Mouse (Mus musculus): ENCODE measurements at regions not wholly inside any gene's neighbourhood (a gene's known extent, or its start where the extent isn't known, plus 50 kb on each side); places are given as distances from the start of the nearest gene placed in this dataset.

- no peak for ATAC-seq
- no peaks in the 10 kb centered on the region for H3K36me3 ChIP-seq (ENCODE audit: control insufficient read depth, insufficient read depth, low read length)
- H3K9ac ChIP-seq (ENCODE audit: low read length): no peak overlapping the region
- WGBS: 75% methylated on average over 1 of the region's 1 CpGs
- no peak overlapping the region for H3K4me3 ChIP-seq (ENCODE audit: low read depth, low read length)
- DNase-seq (ENCODE audit: low spot score): no peak
- no peaks in the 10 kb centered on the region for H3K9me3 ChIP-seq (replicated peaks; ENCODE audit: control insufficient read depth, low read length)
- H3K27me3 ChIP-seq (replicated peaks; ENCODE audit: control insufficient read depth, insufficient read depth, low read length): no peaks in the 10 kb centered on the region
- no peak overlapping the region for H3K27ac ChIP-seq (ENCODE audit: low read depth, low read length)
- H3K4me2 ChIP-seq (ENCODE audit: low read length): no peak overlapping the region
- no peaks in the 10 kb centered on the region for H3K4me1 ChIP-seq (ENCODE audit: control insufficient read depth, insufficient read depth, low read length)
Observed at GRCm38 (mm10) chrX:61652377-61652776, 56.9 kb upstream of the Ldoc1 start.

- peak; percentile 62 for DNase-seq (ENCODE audit: low spot score)
- Histone ChIP-seq H3K9me3 (replicated peaks; ENCODE audit: control insufficient read depth, low read length) (no peaks in the 10 kb centered on the region), H3K36me3 (ENCODE audit: control insufficient read depth, insufficient read depth, low read length) (no peaks in the 10 kb centered on the region), H3K4me1 (ENCODE audit: control insufficient read depth, insufficient read depth, low read length) (no peaks in the 10 kb centered on the region), H3K27me3 (replicated peaks; ENCODE audit: control insufficient read depth, insufficient read depth, low read length) (no peaks in the 10 kb centered on the region), H3K27ac (ENCODE audit: low read depth, low read length) (no peak overlapping the region), H3K4me2 (ENCODE audit: low read length) (no peak overlapping the region), H3K9ac (ENCODE audit: low read length) (no peak overlapping the region), H3K4me3 (ENCODE audit: low read depth, low read length) (no peak overlapping the region)
- ATAC-seq: no peak
- 55% methylated on average over 3 of the region's 3 CpGs for WGBS
Observed at GRCm38 (mm10) chrX:61653077-61653476, 56.2 kb upstream of the Ldoc1 start.
